Mouse (Mus musculus) embryonic stem cell, embryonic (primary cell): ENCODE measurements around the gene Rnaseh2a.

Experiments used
- CTCF ChIA-PET, 4 experiments: fragments of 300-600 bp in 2 of 4; fragments of 350-600 bp in 2 of 4; sonication (Branson Sonifier 250); formaldehyde crosslinking; loops; one replicate each; lab custom pipeline; 2022; ENCODE audit warnings: inconsistent platforms in 2 of 4; lab: Charles Lee
- POLR2A ChIA-PET, 4 experiments: fragments of 300-600 bp in 2 of 4; fragments of 350-600 bp in 2 of 4; sonication (Branson Sonifier 250); formaldehyde crosslinking; loops; one replicate each; lab custom pipeline; 2022; ENCODE audit warnings: antibody characterized with exemption in 4 of 4, inconsistent platforms in 1 of 4; lab: Charles Lee

Gene Rnaseh2a

GRCm38 (mm10) chr8:84977435-84978247 lies 8.1 kb upstream of the Rnaseh2a start:
- CTCF ChIA-PET = interaction anchor here (0.5 to 10.4 kb wide), 20 partner anchors 10 to 162 kb away, joined by 3 to 250 read pairs (median 6); partner anchors contain the start of gene Hook2 (in 2 of the 4)
- POLR2A ChIA-PET = interaction anchor here (0.6 to 30.0 kb wide), 85 partner anchors 5 to 1392 kb away, joined by 3 to 992 read pairs (median 9); partner anchors contain the start of genes Dhps (in 4 of the 4), Asna1 (in 3 of the 4), Hook2 (in 3 of the 4) and Tnpo2 (in 3 of the 4)

- ChIA-PET CTCF (interaction anchor here (0.5 to 10.4 kb wide), 38 partner anchors 8 to 506 kb away, joined by 3 to 250 read pairs (median 7); partner anchors contain the start of genes Hook2 (in 3 of the 4), Nacc1 (in 1 of the 4), Tnpo2 (in 1 of the 4) and Trir (in 1 of the 4)), POLR2A (interaction anchor here (0.6 to 30.0 kb wide), 113 partner anchors 4 to 910 kb away, joined by 3 to 992 read pairs (median 9); partner anchors contain the start of genes Hook2 (in 4 of the 4), Asna1 (in 3 of the 4), Calr (in 3 of the 4) and Dhps (in 3 of the 4))
Observed at GRCm38 (mm10) chr8:84976763-84977434, 7.3 kb upstream of the Rnaseh2a start.

GRCm38 (mm10) chr8:84976031-84976762 lies 6.6 kb upstream of the Rnaseh2a start:
- POLR2A ChIA-PET = interaction anchor here (0.5 to 30.0 kb wide), 116 partner anchors 4 to 910 kb away, joined by 3 to 992 read pairs (median 8); partner anchors contain the start of genes Hook2 (in 4 of the 4), Asna1 (in 3 of the 4), Calr (in 3 of the 4) and Dhps (in 3 of the 4)
- CTCF ChIA-PET = interaction anchor here (0.6 to 10.4 kb wide), 52 partner anchors 9 to 506 kb away, joined by 3 to 250 read pairs (median 6); partner anchors contain the start of genes Hook2 (in 3 of the 4), Tnpo2 (in 2 of the 4), Trir (in 2 of the 4) and Dnase2a (in 1 of the 4)

- CTCF ChIA-PET = interaction anchor here (0.6 to 10.4 kb wide), 54 partner anchors 9 to 507 kb away, joined by 3 to 250 read pairs (median 5); partner anchors contain the start of genes Hook2 (in 3 of the 4), Tnpo2 (in 2 of the 4), Dnase2a (in 1 of the 4) and Nacc1 (in 1 of the 4)
Observed at GRCm38 (mm10) chr8:84975434-84975833, 5.9 kb upstream of the Rnaseh2a start.

GRCm38 (mm10) chr8:84974543-84975142 lies 5.1 kb upstream of the Rnaseh2a start:
- POLR2A ChIA-PET = interaction anchor here (0.5 to 30.0 kb wide), 55 partner anchors 2 to 442 kb away, joined by 3 to 992 read pairs (median 8); partner anchors contain the start of genes Hook2 (in 4 of the 4), Dhps (in 3 of the 4), Trir (in 3 of the 4) and Asna1 (in 2 of the 4)

More at GRCm38 (mm10) chr8:84975434-84975833, 5.9 kb upstream of the Rnaseh2a start:
- POLR2A ChIA-PET = interaction anchor here (0.5 to 30.0 kb wide), 89 partner anchors 3 to 448 kb away, joined by 3 to 992 read pairs (median 10); partner anchors contain the start of genes Hook2 (in 4 of the 4), Asna1 (in 3 of the 4), Dhps (in 3 of the 4) and Tnpo2 (in 3 of the 4)

GRCm38 (mm10) chr8:84973803-84974542 lies 4.4 kb upstream of the Rnaseh2a start:
- CTCF ChIA-PET = interaction anchor here (0.5 to 10.4 kb wide), 41 partner anchors 7 to 1612 kb away, joined by 3 to 250 read pairs (median 5); partner anchors contain the start of genes Hook2 (in 3 of the 4), Tnpo2 (in 2 of the 4) and Man2b1 (in 1 of the 4)

More at GRCm38 (mm10) chr8:84974543-84975142, 5.1 kb upstream of the Rnaseh2a start:
- CTCF ChIA-PET = interaction anchor here (0.5 to 10.4 kb wide), 47 partner anchors 8 to 482 kb away, joined by 3 to 250 read pairs (median 5); partner anchors contain the start of genes Hook2 (in 3 of the 4), Tnpo2 (in 2 of the 4) and Man2b1 (in 1 of the 4)

GRCm38 (mm10) chr8:84973079-84973478 lies 3.5 kb upstream of the Rnaseh2a start:
- ChIA-PET CTCF (interaction anchor here in 2 of 4 experiments (0.7 to 10.4 kb wide), 7 partner anchors 15 to 484 kb away, joined by 3 to 250 read pairs (median 74); partner anchors contain the start of gene Hook2 (in 2 of the 2)), POLR2A (interaction anchor here (0.6 to 30.0 kb wide), 17 partner anchors 2 to 126 kb away, joined by 3 to 992 read pairs (median 74); partner anchors contain the start of genes Dhps (in 2 of the 4), Hook2 (in 2 of the 4), Junb (in 2 of the 4) and Tnpo2 (in 2 of the 4))

More at GRCm38 (mm10) chr8:84973803-84974542, 4.4 kb upstream of the Rnaseh2a start:
- POLR2A ChIA-PET = interaction anchor here (0.5 to 30.0 kb wide), 44 partner anchors 1 to 442 kb away, joined by 3 to 992 read pairs (median 10); partner anchors contain the start of genes Hook2 (in 4 of the 4), Dhps (in 3 of the 4), Trir (in 3 of the 4) and Asna1 (in 2 of the 4)

- CTCF ChIA-PET = interaction anchor here in 1 of 4 experiments (1.1 kb wide), 1 partner anchor 19 kb away, joined by 3 read pairs; the partner anchor contains the start of gene Hook2
Observed at GRCm38 (mm10) chr8:84970913-84971312, 1.3 kb upstream of the Rnaseh2a start.

GRCm38 (mm10) chr8:84970135-84970790 lies 696 bp upstream of the Rnaseh2a start:
- ChIA-PET POLR2A (interaction anchor here in 3 of 4 experiments (0.6 to 30.0 kb wide), 34 partner anchors 9 to 123 kb away, joined by 3 to 992 read pairs (median 4); partner anchors contain the start of genes Junb (in 3 of the 3), Tnpo2 (in 3 of the 3), Calr (in 2 of the 3) and Dhps (in 2 of the 3)), CTCF (interaction anchor here in 1 of 4 experiments (0.9 to 1.1 kb wide), 2 partner anchors 20 to 28 kb away, joined by 3 read pairs; partner anchors contain the start of gene Hook2)

More at GRCm38 (mm10) chr8:84970913-84971312, 1.3 kb upstream of the Rnaseh2a start:
- POLR2A ChIA-PET = interaction anchor here in 3 of 4 experiments (0.6 to 30.0 kb wide), 17 partner anchors 10 to 840 kb away, joined by 3 to 992 read pairs (median 5); partner anchors contain the start of genes Hook2 (in 2 of the 3), Junb (in 2 of the 3), Tnpo2 (in 2 of the 3) and Calr (in 1 of the 3)

GRCm38 (mm10) chr8:84968650-84969049 lies 917 bp downstream of the Rnaseh2a start:
- POLR2A ChIA-PET = interaction anchor here (0.6 to 30.0 kb wide), 37 partner anchors 11 to 332 kb away, joined by 3 to 992 read pairs (median 4); partner anchors contain the start of genes Junb (in 3 of the 4), Dhps (in 2 of the 4), Hook2 (in 2 of the 4) and Tnpo2 (in 2 of the 4)
- CTCF ChIA-PET = interaction anchor here (0.5 to 2.2 kb wide), 8 partner anchors 12 to 579 kb away, joined by 3 to 8 read pairs (median 4); partner anchors contain the start of gene Hook2 (in 1 of the 4)

- CTCF ChIA-PET = interaction anchor here (0.7 to 2.8 kb wide), 12 partner anchors 8 to 152 kb away, joined by 3 to 34 read pairs (median 4); partner anchors contain the start of genes Hook2 (in 1 of the 4) and Junb (in 1 of the 4)
- POLR2A ChIA-PET = interaction anchor here in 3 of 4 experiments (0.6 to 30.0 kb wide), 37 partner anchors 11 to 310 kb away, joined by 3 to 992 read pairs (median 5); partner anchors contain the start of genes Tnpo2 (in 3 of the 3), Dhps (in 2 of the 3), Hook2 (in 2 of the 3) and Junb (in 2 of the 3)
Observed at GRCm38 (mm10) chr8:84967532-84968304, 1.8 kb downstream of the Rnaseh2a start.

- POLR2A ChIA-PET = interaction anchor here (0.6 to 30.0 kb wide), 69 partner anchors 9 to 412 kb away, joined by 3 to 992 read pairs (median 4); partner anchors contain the start of genes Calr (in 3 of the 4), Dhps (in 3 of the 4), Hook2 (in 2 of the 4) and Junb (in 2 of the 4)
- CTCF ChIA-PET = interaction anchor here in 3 of 4 experiments (0.5 to 2.8 kb wide), 20 partner anchors 8 to 151 kb away, joined by 3 to 34 read pairs (median 4); partner anchors contain the start of genes Hook2 (in 1 of the 3) and Junb (in 1 of the 3)
Observed at GRCm38 (mm10) chr8:84966603-84967002, 3.0 kb downstream of the Rnaseh2a start.
